Comparison of ENCODE assay signal across 28 mouse cellular contexts in genomic region chr13:114109441-114109840, GRCm38 (mm10).
DNase-seq lines count a peak whose midpoint lies in the region; ATAC-seq and TF ChIP-seq lines count a peak whose summit lies in the region.
"Had no signal": no experiment of that assay in that cellular context is flagged by ENCODE, and none has a peak within 500 bp of the region (broad histone marks: within the 10 kb centered on the region; RNA-seq: fewer than 3 reads in every experiment).

No protein-coding gene starts in this region.

- intact Hi-C loops in heart, postnatal 14 days (cut with DNase I): no loop called here

- no peak for TF ChIP-seq POLR2A in brain, embryonic 14.5 days (IDR thresholded peaks at IDR 0.05; ENCODE audit: borderline replicate concordance, extremely low read depth, insufficient read depth, insufficient read length, poor library complexity, severe bottlenecking)

- peak; percentile 22; the same call in 1 of the 2 replicates for ATAC-seq in midbrain, embryonic 15.5 days (replicated peaks)
- no peak for ATAC-seq in midbrain, postnatal 0 days (ENCODE audit: low FRiP score)
- ATAC-seq: hindbrain, postnatal 0 days had no signal

- no peak overlapping the region for H3K4me3 ChIP-seq in midbrain, embryonic 15.5 days
- no peak overlapping the region for H3K4me3 ChIP-seq in midbrain, postnatal 0 days (ENCODE audit: low read depth, low read length)
- H3K4me3 ChIP-seq: embryonic facial prominence, embryonic 13.5 days; intestine, embryonic 15.5 days; layer of hippocampus, adult 2 months; limb, embryonic 13.5 days; lung, embryonic 15.5 days; midbrain, embryonic 12.5 days; myocyte; neural tube, embryonic 12.5 days had no signal

- no peak overlapping the region for H3K27ac ChIP-seq in midbrain, embryonic 15.5 days
- H3K27ac ChIP-seq in midbrain, postnatal 0 days (ENCODE audit: low read depth, low read length): no peak overlapping the region
- H3K27ac ChIP-seq: embryonic facial prominence, embryonic 13.5 days; hindbrain, postnatal 0 days; intestine, embryonic 15.5 days; layer of hippocampus, adult 2 months; limb, embryonic 13.5 days; lung, embryonic 15.5 days; midbrain, embryonic 12.5 days; neural tube, embryonic 12.5 days had no signal

- no peaks in the 10 kb centered on the region for H3K9me3 ChIP-seq in midbrain, embryonic 15.5 days
- H3K9me3 ChIP-seq in midbrain, postnatal 0 days (ENCODE audit: low read length): no peaks in the 10 kb centered on the region
- H3K9me3 ChIP-seq: embryonic facial prominence, embryonic 13.5 days; intestine, embryonic 15.5 days; limb, embryonic 13.5 days; lung, embryonic 15.5 days; midbrain, embryonic 12.5 days; neural tube, embryonic 12.5 days had no signal

- peak; percentile 35 for DNase-seq in heart, adult 11 months
- DNase-seq in heart, postnatal 14 days: no peak
- DNase-seq in midbrain, postnatal 0 days (ENCODE audit: low spot score): no peak
- DNase-seq in brain, embryonic 14.5 days (ENCODE audit: low read depth): peak; percentile 57
- DNase-seq in lung, postnatal 14 days: no peak
- no peak for DNase-seq in spleen, adult 12 weeks (ENCODE audit: low spot score)
- DNase-seq: adrenal gland, postnatal 25 days; cerebellum, adult 18-20 months; gastrocnemius, postnatal 25 days; heart, adult 18-20 months; heart, postnatal 4 days; kidney, adult 2 months; kidney, postnatal 36 days; lung, postnatal 36 days; thymus, adult 18-20 months; thymus, postnatal 36 days had no signal

- no peaks in the 10 kb centered on the region for H3K4me1 ChIP-seq in midbrain, embryonic 15.5 days
- no peaks in the 10 kb centered on the region for H3K4me1 ChIP-seq in midbrain, postnatal 0 days (ENCODE audit: insufficient read depth, low read length)
- H3K4me1 ChIP-seq: embryonic facial prominence, embryonic 13.5 days; intestine, embryonic 15.5 days had no signal

- H3K27me3 ChIP-seq in midbrain, embryonic 15.5 days (replicated peaks): no peaks in the 10 kb centered on the region
- no peaks in the 10 kb centered on the region for H3K27me3 ChIP-seq in midbrain, postnatal 0 days (ENCODE audit: insufficient read depth, low read length)
- H3K27me3 ChIP-seq: embryonic facial prominence, embryonic 13.5 days; intestine, embryonic 15.5 days; limb, embryonic 13.5 days; lung, embryonic 15.5 days; midbrain, embryonic 12.5 days; neural tube, embryonic 12.5 days had no signal

- no peaks in the 10 kb centered on the region for H3K36me3 ChIP-seq in midbrain, embryonic 15.5 days (replicated peaks)
- H3K36me3 ChIP-seq in midbrain, postnatal 0 days (ENCODE audit: insufficient read depth, low read length): no peaks in the 10 kb centered on the region
- H3K36me3 ChIP-seq: embryonic facial prominence, embryonic 13.5 days; intestine, embryonic 15.5 days; limb, embryonic 13.5 days; lung, embryonic 15.5 days; midbrain, embryonic 12.5 days; neural tube, embryonic 12.5 days had no signal

- no peak overlapping the region for H3K4me2 ChIP-seq in midbrain, embryonic 15.5 days
- H3K4me2 ChIP-seq in midbrain, postnatal 0 days (ENCODE audit: low read depth, low read length, poor library complexity, severe bottlenecking): no peak overlapping the region
- H3K4me2 ChIP-seq: embryonic facial prominence, embryonic 13.5 days; heart, embryonic 11.5 days; intestine, embryonic 15.5 days; limb, embryonic 13.5 days; liver, embryonic 11.5 days; lung, embryonic 15.5 days; midbrain, embryonic 12.5 days; neural tube, embryonic 12.5 days had no signal

- TF ChIP-seq CTCF in midbrain, postnatal 0 days (IDR thresholded peaks at IDR 0.05): no peak
- no peak for TF ChIP-seq CTCF in brain, embryonic 14.5 days (IDR thresholded peaks at IDR 0.05; ENCODE audit: borderline replicate concordance, extremely low read depth, insufficient read depth, insufficient read length)

- WGBS in midbrain, embryonic 15.5 days: 75% methylated on average over 10 of the region's 10 CpGs
- 79% methylated on average over 10 of the region's 10 CpGs for WGBS in midbrain, postnatal 0 days

- no peak overlapping the region for H3K9ac ChIP-seq in midbrain, embryonic 15.5 days
- no peak overlapping the region for H3K9ac ChIP-seq in midbrain, postnatal 0 days (replicated peaks; ENCODE audit: low read length, poor library complexity, severe bottlenecking)
- H3K9ac ChIP-seq: embryonic facial prominence, embryonic 13.5 days; intestine, embryonic 15.5 days; limb, embryonic 13.5 days; lung, embryonic 15.5 days; midbrain, embryonic 12.5 days; neural tube, embryonic 12.5 days had no signal

Comparison
In these comparisons a context has a peak if more than half of its experiments do, and no peak if none do; other contexts are left out.
1. DNase-seq: peak in heart, adult 11 months (single experiment) and brain, embryonic 14.5 days (single experiment); none in heart, postnatal 14 days (0 of 2), midbrain, postnatal 0 days (single experiment), lung, postnatal 14 days (single experiment) and spleen, adult 12 weeks (single experiment).